Mouse (Mus musculus) neural tube, embryonic 11.5 days (tissue): ENCODE results near the gene Mcemp1. TPM values are rescaled to one million over a fixed set of nuclear protein-coding genes. Genes with fewer than 3 reads are reported as not detected.

Experiments
- ATAC-seq: fragments of 200-750 bp; cut with Nextera tagmentation; 2 replicates; pipeline ENCODE4 v1.8.0; 2017; ENCODE audit warnings: moderate number of reproducible peaks, mild to moderate bottlenecking, moderate TSS enrichment, moderate library complexity; ENCODE audit not compliant: insufficient read depth, low FRiP score, low TSS enrichment
- DNase-seq: peaks from one replicate; pipeline ENCODE4 v3.0.0-alpha.2; 2015; ENCODE audit warnings: low spot score
- H3K27ac ChIP-seq: fragments of 300-500 bp; sonication (generic); 2 replicates; pipeline ENCODE4 v1.5.1; 2014; ENCODE audit warnings: low read depth, mild to moderate bottlenecking, low read length
- H3K27me3 ChIP-seq: fragments of 300-500 bp; sonication (generic); 2 replicates; pipeline ENCODE4 v1.6.1; 2014; ENCODE audit warnings: mild to moderate bottlenecking, low read length, mixed read lengths; ENCODE audit not compliant: control insufficient read depth, insufficient read depth
- H3K36me3 ChIP-seq: fragments of 300-500 bp; sonication (generic); 2 replicates; pipeline ENCODE4 v1.6.1; 2014; ENCODE audit warnings: mild to moderate bottlenecking, low read length, moderate library complexity, mixed read lengths; ENCODE audit not compliant: control insufficient read depth, insufficient read depth
- H3K4me1 ChIP-seq: fragments of 300-500 bp; sonication (generic); 2 replicates; pipeline ENCODE4 v1.6.1; 2014; ENCODE audit warnings: low read length, mixed read lengths; ENCODE audit not compliant: control insufficient read depth, insufficient read depth
- H3K4me2 ChIP-seq: fragments of 300-500 bp; sonication (generic); 2 replicates; pipeline ENCODE4 v1.6.1; 2014; ENCODE audit warnings: low read depth, mild to moderate bottlenecking, moderate library complexity
- H3K4me3 ChIP-seq: fragments of 300-500 bp; sonication (generic); 2 replicates; pipeline ENCODE4 v1.5.1; 2014; ENCODE audit warnings: low read depth, low read length
- H3K9ac ChIP-seq: fragments of 300-500 bp; sonication (generic); 2 replicates; pipeline ENCODE4 v1.6.1; 2014; ENCODE audit warnings: mild to moderate bottlenecking, low read length
- H3K9me3 ChIP-seq: fragments of 300-500 bp; sonication (generic); 2 replicates; pipeline ENCODE4 v1.6.1; 2016; ENCODE audit warnings: low read length; ENCODE audit not compliant: control insufficient read depth
- WGBS: fragments of 180-500 bp; shearing (Covaris S2); extraction: QIAGEN DNeasy Blood & Tissue Kit; methylation state at CpG from one replicate; pipeline ENCODE4 v1.1.7; 2014; 5-methylcytosine and 5-hydroxymethylcytosine counted together
- polyA plus RNA-seq: library from polyadenylated mRNA; unstranded; fragments of >200 nt; fragmentation: Nextera tagmentation; extraction: Ambion mirVana; gene quantifications from 2 replicates; pipeline ENCODE4 v1.2.1, GENCODE M21; 2014

The Mcemp1 gene
- polyA plus RNA-seq, 1 experiment from 2014 or later = not detected

- no peak overlapping the region for H3K4me2 ChIP-seq
- H3K27me3 ChIP-seq = no peaks in the 10 kb centered on the region
- no peak overlapping the region for H3K27ac ChIP-seq
- no peak overlapping the region for H3K9ac ChIP-seq
- no peaks in the 10 kb centered on the region for H3K9me3 ChIP-seq
- no peaks in the 10 kb centered on the region for H3K4me1 ChIP-seq
- peak; percentile 30 for DNase-seq
- H3K4me3 ChIP-seq = no peak overlapping the region
- 26% methylated on average over 7 of the region's 7 CpGs for WGBS
- no peaks in the 10 kb centered on the region for H3K36me3 ChIP-seq
- no peak for ATAC-seq
Measured at GRCm38 (mm10) chr8:3656725-3657381, 8.7 kb upstream of the Mcemp1 start.

DNA sequence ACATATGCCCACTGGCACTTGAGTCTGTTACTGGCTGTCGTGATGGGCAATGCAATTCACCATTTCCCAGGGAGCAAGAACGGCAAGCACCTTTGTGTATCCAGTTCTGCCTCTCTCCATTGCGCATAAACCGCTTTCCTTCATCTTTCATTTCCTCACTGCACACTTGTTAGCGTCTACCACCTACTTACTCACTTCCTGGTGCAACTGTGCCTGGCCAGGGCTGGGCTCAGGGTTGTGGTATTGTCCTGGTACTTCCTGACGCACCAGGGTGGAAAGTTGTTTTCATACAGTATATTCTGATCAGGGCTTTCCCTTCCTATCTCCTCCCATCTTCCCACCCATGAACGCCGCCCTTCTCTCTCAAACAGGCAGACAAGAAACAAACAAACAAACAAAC, 4.7 kb upstream of the Mcemp1 start:
- Histone ChIP-seq H3K4me1 (no peaks in the 10 kb centered on the region), H3K9ac (no peak overlapping the region), H3K4me3 (no peak overlapping the region), H3K27ac (no peak overlapping the region), H3K9me3 (no peaks in the 10 kb centered on the region), H3K4me2 (no peak overlapping the region), H3K27me3 (no peaks in the 10 kb centered on the region), H3K36me3 (no peaks in the 10 kb centered on the region)
- 86% methylated on average over 8 of the region's 8 CpGs for WGBS
- ATAC-seq (no peak), DNase-seq (no peak)

GRCm38 (mm10) chr8:3664405-3664804, 1.1 kb upstream of the Mcemp1 start:
- no peaks in the 10 kb centered on the region for H3K4me1 ChIP-seq
- H3K36me3 ChIP-seq = no peaks in the 10 kb centered on the region
- no peaks in the 10 kb centered on the region for H3K9me3 ChIP-seq
- H3K27me3 ChIP-seq = no peaks in the 10 kb centered on the region
- DNase-seq (no peak), ATAC-seq (no peak)
- H3K9ac ChIP-seq = no peak overlapping the region
- no peak overlapping the region for H3K4me2 ChIP-seq
- WGBS = 74% methylated on average over 5 of the region's 5 CpGs
- no peak overlapping the region for H3K4me3 ChIP-seq
- no peak overlapping the region for H3K27ac ChIP-seq

- Histone ChIP-seq H3K27ac (no peak overlapping the region), H3K27me3 (no peaks in the 10 kb centered on the region), H3K4me3 (no peak overlapping the region), H3K9ac (no peak overlapping the region), H3K4me1 (no peaks in the 10 kb centered on the region), H3K36me3 (no peaks in the 10 kb centered on the region), H3K4me2 (no peak overlapping the region), H3K9me3 (no peaks in the 10 kb centered on the region)
- DNase-seq (no peak), ATAC-seq (no peak)
- WGBS = 71% methylated on average over 2 of the region's 2 CpGs
Measured at GRCm38 (mm10) chr8:3670388-3670787, 4.8 kb downstream of the Mcemp1 start.

GRCm38 (mm10) chr8:3671980-3672491, 6.5 kb downstream of the Mcemp1 start, which contains the start of gene Fcor:
Gene Fcor (minus strand): TSS chr8:3672362.
- Histone ChIP-seq H3K4me3 (peak within 1 kb of the TSS; percentile 37), H3K36me3 (no peaks in the 10 kb centered on the region), H3K9ac (peak within 1 kb of the TSS; percentile 32), H3K9me3 (no peaks in the 10 kb centered on the region), H3K27me3 (no peaks in the 10 kb centered on the region), H3K27ac (peak within 1 kb of the TSS; percentile 9; the same call in 1 of the 2 replicates), H3K4me2 (peak within 1 kb of the TSS; percentile 52), H3K4me1 (no peaks in the 10 kb centered on the region)
- DNase-seq = peak; percentile 88
- peak; percentile 78 for ATAC-seq
- WGBS = under 1% methylated on average over 23 of the region's 23 CpGs

GRCm38 (mm10) chr8:3674671-3675070, 9.1 kb downstream of the Mcemp1 start:
- Histone ChIP-seq H3K27me3 (no peaks in the 10 kb centered on the region), H3K27ac (no peak overlapping the region), H3K9ac (no peak overlapping the region), H3K4me1 (peaks cover 4% of the 10 kb centered on the region; the same call in 1 of the 2 replicates), H3K4me2 (no peak overlapping the region), H3K4me3 (no peak overlapping the region), H3K9me3 (no peaks in the 10 kb centered on the region), H3K36me3 (peaks cover 9% of the 10 kb centered on the region)
- 66% methylated on average over 3 of the region's 3 CpGs for WGBS
- DNase-seq = no peak
- no peak for ATAC-seq

DNA sequence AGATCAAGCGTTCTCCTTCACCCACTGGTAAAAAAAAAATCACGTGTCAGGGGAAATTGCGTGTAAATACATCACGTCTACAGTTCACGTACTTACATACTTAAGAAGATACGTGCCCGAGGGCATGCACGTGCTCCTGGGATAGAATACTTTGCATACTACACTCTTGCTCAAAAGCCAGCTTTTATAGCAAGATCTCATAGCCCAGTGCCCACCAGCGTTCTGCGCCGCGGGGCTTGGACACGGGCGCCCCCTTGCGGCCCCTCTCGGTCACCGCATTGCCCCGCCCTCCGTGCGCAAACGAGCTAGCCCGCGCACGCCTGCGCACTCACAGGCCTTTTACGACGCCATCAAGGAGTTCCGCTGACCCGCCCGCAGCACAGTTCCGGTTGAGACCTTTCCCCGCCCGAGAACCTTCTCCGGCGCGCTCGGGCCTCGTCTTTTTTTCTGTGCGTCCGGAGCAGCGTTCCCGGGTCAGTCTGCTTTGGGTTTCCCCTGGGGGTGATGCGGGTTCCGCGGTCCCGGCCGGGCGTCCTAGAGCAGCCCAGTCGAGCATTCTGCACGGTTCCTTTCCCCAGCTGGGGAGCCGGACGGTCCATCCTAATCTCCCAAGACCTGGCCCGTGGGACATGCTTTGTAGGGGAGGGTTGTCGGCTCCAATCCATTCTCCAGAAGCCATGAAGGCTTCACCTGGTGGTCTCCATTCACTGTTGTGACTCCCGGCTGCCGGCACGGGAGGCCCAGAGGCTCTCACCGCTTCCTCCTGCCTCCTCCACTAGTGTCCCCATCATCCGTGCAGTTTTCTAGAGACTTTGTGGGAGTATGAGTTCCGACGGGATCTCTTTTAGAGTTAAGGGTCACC, 10.8 kb downstream of the Mcemp1 start, which contains the start of gene Trappc5:
Gene Trappc5, plus strand, starts transcription at position 169 of the 862 bp plus-strand sequence.
- Histone ChIP-seq H3K9me3 (no peaks in the 10 kb centered on the region), H3K27ac (peak within 1 kb of the TSS; percentile 57), H3K27me3 (no peaks in the 10 kb centered on the region), H3K4me1 (peaks cover 4% of the 10 kb centered on the region; the same call in 1 of the 2 replicates), H3K4me2 (peak within 1 kb of the TSS; percentile 81), H3K9ac (peak within 1 kb of the TSS; percentile 89), H3K4me3 (peak within 1 kb of the TSS; percentile 82), H3K36me3 (peaks cover 11% of the 10 kb centered on the region)
- DNase-seq = peak; percentile 97
- WGBS = 2% methylated on average over 61 of the region's 61 CpGs
- ATAC-seq = peak; percentile 83

DNA sequence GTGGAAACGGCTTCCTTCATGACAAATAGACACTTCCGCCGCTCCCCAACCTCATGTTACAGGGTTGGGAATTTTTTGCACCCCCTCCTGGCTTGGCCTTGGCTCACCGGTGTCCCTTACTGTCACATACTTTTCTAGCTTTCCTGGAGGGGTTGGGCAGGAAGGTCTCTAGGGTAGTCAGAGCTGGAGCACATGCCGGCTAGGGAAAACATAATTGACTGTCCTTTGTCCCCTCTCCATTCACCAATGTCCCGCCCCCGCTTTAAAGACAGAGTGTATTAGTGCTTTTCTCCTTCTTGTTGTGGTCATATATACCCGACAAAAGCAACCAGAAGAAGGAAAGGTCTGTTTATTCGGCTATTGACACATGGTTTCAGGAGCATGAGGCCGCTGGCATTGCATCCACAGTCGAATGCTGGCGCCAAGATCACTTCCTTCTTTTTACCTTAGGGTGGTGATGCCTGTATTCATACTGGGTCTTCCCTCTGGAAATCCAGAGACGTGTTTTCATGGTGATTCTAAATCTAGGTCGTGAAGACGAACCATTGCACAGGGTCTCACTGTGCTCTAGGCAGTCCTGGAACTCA, 11.5 kb downstream of the Mcemp1 start:
- H3K4me3 ChIP-seq = peak overlapping the region; percentile 82
- peak overlapping the region; percentile 81 for H3K4me2 ChIP-seq
- peak overlapping the region; percentile 57 for H3K27ac ChIP-seq
- peak; percentile 11; the same call in 1 of the 2 replicates for ATAC-seq
- DNase-seq = peak; percentile 32
- H3K9me3 ChIP-seq = no peaks in the 10 kb centered on the region
- H3K4me1 ChIP-seq = peaks cover 4% of the 10 kb centered on the region; the same call in 1 of the 2 replicates
- 4% methylated on average over 15 of the region's 15 CpGs for WGBS
- no peaks in the 10 kb centered on the region for H3K27me3 ChIP-seq
- H3K36me3 ChIP-seq = peaks cover 11% of the 10 kb centered on the region
- H3K9ac ChIP-seq = peak overlapping the region; percentile 89
